Mouse (Mus musculus): ENCODE measurements at regions not wholly inside any gene's neighbourhood (a gene's known extent, or its start where the extent isn't known, plus 50 kb on each side); places are given as distances from the start of the nearest gene placed in this dataset.

DNA sequence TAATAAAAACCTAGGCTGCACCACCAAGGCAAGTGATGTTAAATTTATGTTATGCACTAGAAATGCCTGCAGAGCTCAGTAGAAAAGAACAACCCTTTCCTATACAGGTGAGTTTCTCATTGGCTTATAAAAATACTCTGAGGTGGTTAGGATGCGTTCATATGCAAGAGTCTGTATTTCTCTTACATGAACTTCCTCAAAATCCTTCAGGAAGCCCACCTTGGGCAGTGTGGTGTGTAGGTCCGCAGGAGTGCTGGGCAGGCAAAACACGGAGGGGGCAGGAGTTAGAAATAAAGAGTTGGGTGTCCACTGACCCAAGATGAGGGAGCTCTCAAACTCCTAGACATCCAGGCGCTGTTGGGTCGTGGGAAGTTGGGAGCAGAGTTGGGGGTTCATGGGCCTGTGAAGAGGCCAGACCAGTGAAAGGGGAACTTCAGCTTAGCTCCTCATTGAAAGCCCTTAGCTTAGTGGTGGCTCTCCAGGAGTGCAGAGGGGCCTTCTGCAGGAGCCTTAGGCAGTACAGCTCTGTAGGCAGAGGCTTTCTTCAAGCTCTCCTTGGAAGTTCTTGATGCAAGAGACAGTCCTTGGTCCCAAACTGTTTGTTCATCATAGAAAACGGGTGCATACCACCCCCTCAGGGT is 150.0 kb downstream of the Zfp330 start:
- no peaks in the 10 kb centered on the region for H3K36me3 ChIP-seq (replicated peaks)
- DNase-seq (ENCODE audit: low spot score): no peak

DNA sequence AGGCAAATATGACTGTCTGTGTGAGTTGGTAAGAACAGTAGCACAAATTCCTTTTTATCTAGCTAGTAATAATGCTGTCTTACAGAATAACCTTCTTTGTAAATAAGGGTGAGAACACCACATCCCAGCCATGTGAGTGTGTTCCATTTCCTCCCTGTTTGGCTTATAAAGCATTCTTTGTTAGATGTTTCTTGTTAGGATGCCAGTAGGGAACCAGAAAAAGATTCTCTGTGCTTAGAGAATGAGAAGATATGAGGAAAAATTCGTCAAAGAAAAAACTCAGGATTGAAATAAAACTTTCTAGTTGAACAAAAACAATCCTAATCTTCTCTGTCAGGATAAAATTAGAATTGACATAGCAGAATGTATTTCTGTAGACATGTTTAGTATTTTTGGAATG is 155.3 kb downstream of the Zfp330 start:
- Histone ChIP-seq H3K9me3 (replicated peaks) (no peaks in the 10 kb centered on the region), H3K27me3 (ENCODE audit: insufficient read depth, low read length) (0 out of 2 replicates have a peak, but pooled peaks cover 3% of the 10 kb centered on the region), H3K4me1 (ENCODE audit: insufficient read depth, low read depth, low read length) (no peaks in the 10 kb centered on the region), H3K36me3 (replicated peaks) (no peaks in the 10 kb centered on the region), H3K4me3 (ENCODE audit: low read depth, low read length) (no peak overlapping the region)
- no peak for DNase-seq (ENCODE audit: low spot score)
- no peak for ATAC-seq (ENCODE audit: extremely low read depth, insufficient number of reproducible peaks, low FRiP score, poor library complexity, severe bottlenecking)
- TF ChIP-seq GATA2 (IDR thresholded peaks at IDR 0.05; ENCODE audit: borderline replicate concordance, low read depth, low read length) (no peak), TAL1 (conservative IDR thresholded peaks at IDR 0.05; ENCODE audit: low read depth, low read length) (no peak), GATA1 (IDR thresholded peaks at IDR 0.05; ENCODE audit: borderline replicate concordance, low read length) (no peak), CTCF (IDR thresholded peaks at IDR 0.05; ENCODE audit: low read depth, low read length) (no peak), POLR2AphosphoS5 (IDR thresholded peaks at IDR 0.05; ENCODE audit: insufficient replicate concordance, low read depth, low read length) (no peak)

More for the DNA sequence above, 150.0 kb downstream of the Zfp330 start:
- Histone ChIP-seq H3K9me3 (replicated peaks) (no peaks in the 10 kb centered on the region), H3K27me3 (ENCODE audit: insufficient read depth, low read length) (0 out of 2 replicates have a peak, but pooled peaks cover 3% of the 10 kb centered on the region), H3K4me1 (ENCODE audit: insufficient read depth, low read depth, low read length) (no peaks in the 10 kb centered on the region), H3K4me3 (ENCODE audit: low read depth, low read length) (no peak overlapping the region)
- TF ChIP-seq GATA1 (IDR thresholded peaks at IDR 0.05; ENCODE audit: borderline replicate concordance, low read length) (no peak), TAL1 (conservative IDR thresholded peaks at IDR 0.05; ENCODE audit: low read depth, low read length) (no peak)
- no peak for ATAC-seq (ENCODE audit: extremely low read depth, insufficient number of reproducible peaks, low FRiP score, poor library complexity, severe bottlenecking)

- Histone ChIP-seq H3K9me3 (replicated peaks) (no peaks in the 10 kb centered on the region), H3K27me3 (ENCODE audit: insufficient read depth, low read length) (no peaks in the 10 kb centered on the region), H3K4me3 (ENCODE audit: low read depth, low read length) (no peak overlapping the region), H3K36me3 (replicated peaks) (no peaks in the 10 kb centered on the region), H3K4me1 (ENCODE audit: insufficient read depth, low read depth, low read length) (no peaks in the 10 kb centered on the region)
- DNase-seq (ENCODE audit: low spot score): no peak
- no peak for ATAC-seq (ENCODE audit: extremely low read depth, insufficient number of reproducible peaks, low FRiP score, poor library complexity, severe bottlenecking)
- TF ChIP-seq POLR2AphosphoS5 (IDR thresholded peaks at IDR 0.05; ENCODE audit: insufficient replicate concordance, low read depth, low read length) (no peak), TAL1 (conservative IDR thresholded peaks at IDR 0.05; ENCODE audit: low read depth, low read length) (no peak), GATA1 (IDR thresholded peaks at IDR 0.05; ENCODE audit: borderline replicate concordance, low read length) (no peak), GATA2 (IDR thresholded peaks at IDR 0.05; ENCODE audit: borderline replicate concordance, low read depth, low read length) (no peak), CTCF (IDR thresholded peaks at IDR 0.05; ENCODE audit: low read depth, low read length) (no peak)
Measured at GRCm38 (mm10) chr8:82601556-82601955, 172.4 kb downstream of the Zfp330 start.

GRCm38 (mm10) chr8:82573434-82573833 is 170.4 kb upstream of the Il15 start:
- H3K36me3 ChIP-seq (replicated peaks): no peaks in the 10 kb centered on the region
- TF ChIP-seq GATA1 (IDR thresholded peaks at IDR 0.05; ENCODE audit: borderline replicate concordance, low read length) (no peak), GATA2 (IDR thresholded peaks at IDR 0.05; ENCODE audit: borderline replicate concordance, low read depth, low read length) (no peak), CTCF (IDR thresholded peaks at IDR 0.05; ENCODE audit: low read depth, low read length) (no peak), POLR2AphosphoS5 (IDR thresholded peaks at IDR 0.05; ENCODE audit: insufficient replicate concordance, low read depth, low read length) (no peak), TAL1 (conservative IDR thresholded peaks at IDR 0.05; ENCODE audit: low read depth, low read length) (no peak)
- no peak overlapping the region for H3K4me3 ChIP-seq (ENCODE audit: low read depth, low read length)
- no peaks in the 10 kb centered on the region for H3K4me1 ChIP-seq (ENCODE audit: insufficient read depth, low read depth, low read length)
- H3K27me3 ChIP-seq (ENCODE audit: insufficient read depth, low read length): no peaks in the 10 kb centered on the region
- DNase-seq (ENCODE audit: low spot score) (no peak), ATAC-seq (ENCODE audit: extremely low read depth, insufficient number of reproducible peaks, low FRiP score, poor library complexity, severe bottlenecking) (no peak)
- H3K9me3 ChIP-seq (replicated peaks): no peaks in the 10 kb centered on the region

DNA sequence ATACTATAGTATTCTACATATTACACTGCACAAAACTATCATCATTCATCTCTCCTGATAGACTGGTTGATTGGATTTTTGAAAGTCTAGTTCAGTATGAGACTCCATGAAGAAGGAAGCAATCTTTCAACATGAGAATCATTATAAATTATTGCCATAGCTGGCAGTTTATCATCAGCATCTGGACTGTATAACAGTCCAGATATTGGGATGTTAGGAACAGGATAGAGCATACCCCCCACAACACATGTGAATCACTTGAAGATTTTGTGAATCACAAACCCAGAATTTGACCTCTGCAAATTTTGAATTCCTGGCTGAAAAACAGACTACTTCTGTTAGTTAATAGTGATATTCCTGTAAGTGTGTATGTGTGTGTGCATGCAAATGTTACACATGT is 135.1 kb upstream of the Il15 start:
- Histone ChIP-seq H3K36me3 (replicated peaks) (no peaks in the 10 kb centered on the region), H3K4me3 (ENCODE audit: low read depth, low read length) (no peak overlapping the region), H3K9me3 (replicated peaks) (no peaks in the 10 kb centered on the region), H3K4me1 (ENCODE audit: insufficient read depth, low read depth, low read length) (no peaks in the 10 kb centered on the region), H3K27me3 (ENCODE audit: insufficient read depth, low read length) (no peaks in the 10 kb centered on the region)
- ATAC-seq (ENCODE audit: extremely low read depth, insufficient number of reproducible peaks, low FRiP score, poor library complexity, severe bottlenecking) (no peak), DNase-seq (ENCODE audit: low spot score) (no peak)
- TF ChIP-seq CTCF (IDR thresholded peaks at IDR 0.05; ENCODE audit: low read depth, low read length) (no peak), GATA2 (IDR thresholded peaks at IDR 0.05; ENCODE audit: borderline replicate concordance, low read depth, low read length) (no peak), TAL1 (conservative IDR thresholded peaks at IDR 0.05; ENCODE audit: low read depth, low read length) (no peak), GATA1 (IDR thresholded peaks at IDR 0.05; ENCODE audit: borderline replicate concordance, low read length) (no peak), POLR2AphosphoS5 (IDR thresholded peaks at IDR 0.05; ENCODE audit: insufficient replicate concordance, low read depth, low read length) (no peak)

DNA sequence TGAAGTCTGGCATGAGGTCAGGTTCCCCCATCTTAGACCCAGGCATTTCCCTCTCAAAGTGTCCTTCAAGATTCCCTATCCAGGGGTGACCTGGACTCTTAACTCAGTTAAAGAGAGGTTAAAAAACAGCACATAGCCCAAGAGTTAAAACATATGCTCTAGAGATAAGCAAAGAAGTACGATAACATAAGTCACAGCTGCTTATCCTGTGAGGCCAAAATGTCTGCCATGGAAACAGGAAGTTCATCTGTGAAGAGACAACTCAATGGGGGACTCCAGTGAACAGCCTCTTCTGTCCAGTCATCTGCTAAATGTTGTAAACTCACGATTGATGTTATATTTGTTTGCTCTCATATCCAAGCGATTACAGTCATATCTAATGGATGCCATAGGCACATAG is 126.1 kb upstream of the Il15 start:
- ATAC-seq (ENCODE audit: extremely low read depth, insufficient number of reproducible peaks, low FRiP score, poor library complexity, severe bottlenecking): peak; percentile 88

More for the DNA sequence above, 126.1 kb upstream of the Il15 start:
- Histone ChIP-seq H3K36me3 (replicated peaks) (no peaks in the 10 kb centered on the region), H3K9me3 (replicated peaks) (no peaks in the 10 kb centered on the region), H3K4me3 (ENCODE audit: low read depth, low read length) (no peak overlapping the region), H3K27me3 (ENCODE audit: insufficient read depth, low read length) (no peaks in the 10 kb centered on the region), H3K4me1 (ENCODE audit: insufficient read depth, low read depth, low read length) (peaks cover 10% of the 10 kb centered on the region)
- DNase-seq (ENCODE audit: low spot score): peak; percentile 3
- no peak for TF ChIP-seq CTCF (IDR thresholded peaks at IDR 0.05; ENCODE audit: low read depth, low read length)
- TF ChIP-seq TAL1 (conservative IDR thresholded peaks at IDR 0.05; ENCODE audit: low read depth, low read length): peak; percentile 48
- no peak for TF ChIP-seq GATA1 (IDR thresholded peaks at IDR 0.05; ENCODE audit: borderline replicate concordance, low read length)

All from G1E (cell line).